Mouse (Mus musculus) heart, embryonic 16.5 days (tissue): ENCODE measurements around the gene Abcb10. TPM values are rescaled to one million over a fixed set of nuclear protein-coding genes. Genes with fewer than 3 reads are reported as not detected.
A peak's percentile ranks its signal among the peaks of the same experiment; 100 is the strongest.

Source experiments
- ATAC-seq: fragments of 200-750 bp; cut with Nextera tagmentation; replicated peaks from 2 replicates; pipeline ENCODE4 v1.8.0; 2017; ENCODE audit warnings: moderate number of reproducible peaks; ENCODE audit not compliant: insufficient read depth, low FRiP score; ENCODE audit errors: extremely low read depth
- H3K27ac ChIP-seq: fragments of 300-500 bp; sonication (generic); 2 replicates; pipeline ENCODE4 v1.5.1; 2014; ENCODE audit warnings: mild to moderate bottlenecking, low read length, control low read depth, moderate library complexity
- H3K27me3 ChIP-seq: fragments of 300-500 bp; sonication (generic); 2 replicates; pipeline ENCODE4 v1.6.1; 2014; ENCODE audit warnings: low read length, mixed read lengths; ENCODE audit not compliant: control insufficient read depth, insufficient read depth
- H3K36me3 ChIP-seq: fragments of 300-500 bp; sonication (generic); 2 replicates; pipeline ENCODE4 v1.6.1; 2014; ENCODE audit not compliant: control insufficient read depth, insufficient read depth
- H3K4me1 ChIP-seq: fragments of 300-500 bp; sonication (generic); 2 replicates; pipeline ENCODE4 v1.6.1; 2014; ENCODE audit warnings: low read length, mixed read lengths; ENCODE audit not compliant: control insufficient read depth, insufficient read depth
- H3K4me2 ChIP-seq: fragments of 300-500 bp; sonication (generic); 2 replicates; pipeline ENCODE4 v1.6.1; 2014; ENCODE audit warnings: low read depth, mild to moderate bottlenecking, control low read depth, low read length
- H3K4me3 ChIP-seq: fragments of 300-500 bp; sonication (generic); 2 replicates; pipeline ENCODE4 v1.5.1; 2014; ENCODE audit warnings: mild to moderate bottlenecking, control low read depth, low read length
- H3K9ac ChIP-seq: fragments of 300-500 bp; sonication (generic); 2 replicates; pipeline ENCODE4 v1.6.1; 2014; ENCODE audit warnings: low read length, control low read depth
- H3K9me3 ChIP-seq: fragments of 300-500 bp; sonication (generic); replicated peaks from 2 replicates; pipeline ENCODE4 v1.6.1; 2016; ENCODE audit warnings: low read length; ENCODE audit not compliant: control insufficient read depth
- WGBS: fragments of 180-500 bp; shearing (Covaris S2); extraction: QIAGEN DNeasy Blood & Tissue Kit; methylation state at CpG from one replicate; pipeline ENCODE4 v1.1.7; 2014; 5-methylcytosine and 5-hydroxymethylcytosine counted together
- polyA plus RNA-seq: library from polyadenylated mRNA; unstranded; fragments of >200 nt; fragmentation: Nextera tagmentation; extraction: Ambion mirVana; gene quantifications from 2 replicates; pipeline ENCODE4 v1.2.1, GENCODE M21; 2015

Gene Abcb10
- polyA plus RNA-seq, 1 experiment from 2014 or later, result 17.1 TPM

DNA sequence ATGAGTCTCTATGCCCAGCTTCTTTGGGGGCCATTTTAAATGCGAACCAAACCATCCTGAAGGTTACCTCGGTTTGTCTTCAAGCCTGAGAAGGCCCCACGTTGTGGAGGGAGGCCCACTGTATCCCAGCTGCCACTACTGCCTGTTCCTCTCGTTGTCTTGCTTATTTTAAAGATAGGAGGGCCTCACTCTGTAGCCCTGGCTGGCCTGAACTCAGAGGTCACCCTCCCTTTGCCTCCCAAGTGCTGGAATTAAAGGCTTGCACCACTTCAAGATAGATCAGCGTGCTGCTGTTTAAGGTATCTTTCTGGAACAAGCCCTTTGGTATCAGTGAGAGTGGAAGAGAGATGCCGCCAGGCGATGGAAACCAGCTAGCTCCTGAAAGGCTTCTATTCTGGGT lies 6.2 kb upstream of the Abcb10 start:
- H3K4me1 ChIP-seq, result peaks cover 13% of the 10 kb centered on the region
- H3K27ac ChIP-seq, result peak overlapping the region; percentile 48; the same call in 1 of the 2 replicates
- H3K4me3 ChIP-seq, result no peak overlapping the region
- H3K27me3 ChIP-seq, result no peaks in the 10 kb centered on the region
- no peak for ATAC-seq
- 25% methylated on average over 7 of the region's 7 CpGs for WGBS
- 0 out of 2 replicates have a peak overlapping the region, but pooled peaks have one; percentile 6 for H3K9ac ChIP-seq
- H3K9me3 ChIP-seq, result no peaks in the 10 kb centered on the region
- peak overlapping the region; percentile 25; the same call in 1 of the 2 replicates for H3K4me2 ChIP-seq
- H3K36me3 ChIP-seq, result no peaks in the 10 kb centered on the region

DNA sequence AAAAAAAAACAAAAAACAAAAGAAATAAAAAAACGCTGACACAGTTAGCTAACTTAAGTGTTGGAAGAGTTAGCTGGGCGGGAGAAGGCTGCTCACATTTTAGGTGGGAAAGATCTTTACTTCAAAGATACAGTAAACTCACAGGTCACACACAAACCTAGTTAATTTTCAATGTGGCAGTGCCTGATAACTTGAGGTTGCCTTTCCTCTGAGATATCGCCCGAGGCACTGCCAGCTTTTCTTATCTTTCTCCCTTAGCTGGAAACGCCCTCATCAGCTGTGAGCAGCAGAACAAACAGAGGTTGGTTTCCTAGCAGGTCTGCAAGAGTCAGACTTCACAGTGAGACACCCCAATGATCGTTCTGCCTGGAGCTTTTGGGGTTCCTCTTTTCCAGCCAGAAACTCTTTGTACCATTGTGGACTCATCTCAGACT lies 5.7 kb upstream of the Abcb10 start:
- ATAC-seq, result no peak
- 21% methylated on average over 6 of the region's 6 CpGs for WGBS

GRCm38 (mm10) chr8:123982291-123982793 lies 580 bp downstream of the Abcb10 start:
- no peaks in the 10 kb centered on the region for H3K9me3 ChIP-seq
- H3K27me3 ChIP-seq, result no peaks in the 10 kb centered on the region
- peak; percentile 21 for ATAC-seq
- peak overlapping the region; percentile 79 for H3K4me2 ChIP-seq
- peaks cover 39% of the 10 kb centered on the region for H3K4me1 ChIP-seq
- no peaks in the 10 kb centered on the region for H3K36me3 ChIP-seq
- peak overlapping the region; percentile 78 for H3K4me3 ChIP-seq
- peak overlapping the region; percentile 96 for H3K27ac ChIP-seq
- WGBS, result under 1% methylated on average over 48 of the region's 48 CpGs
- H3K9ac ChIP-seq, result peak overlapping the region; percentile 88

More for the DNA sequence above, 5.7 kb upstream of the Abcb10 start:
- Histone ChIP-seq H3K27ac (peak overlapping the region; percentile 48; the same call in 1 of the 2 replicates), H3K36me3 (no peaks in the 10 kb centered on the region), H3K9me3 (no peaks in the 10 kb centered on the region), H3K4me1 (peaks cover 15% of the 10 kb centered on the region), H3K4me2 (peak overlapping the region; percentile 25; the same call in 1 of the 2 replicates), H3K4me3 (no peak overlapping the region), H3K27me3 (no peaks in the 10 kb centered on the region), H3K9ac (0 out of 2 replicates have a peak overlapping the region, but pooled peaks have one; percentile 6)

DNA sequence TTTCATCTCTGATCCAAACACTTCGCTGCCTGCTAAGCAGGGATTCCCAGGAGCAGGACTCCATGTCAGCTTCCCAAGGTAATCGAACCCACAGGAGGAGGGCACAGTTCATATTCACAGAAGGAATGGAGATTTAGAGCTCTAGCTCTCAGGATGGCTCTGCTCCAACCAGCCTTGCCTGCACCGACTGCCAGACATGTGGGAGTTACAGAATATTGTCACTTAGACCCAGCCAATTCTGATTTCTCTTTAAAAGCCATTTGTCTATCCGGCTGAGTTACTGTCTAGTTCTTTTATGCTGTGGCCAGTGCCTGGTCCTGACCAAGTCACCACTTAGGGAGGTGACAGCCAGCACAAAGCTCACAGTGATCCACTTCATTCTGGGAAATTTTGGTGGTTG lies 1.2 kb downstream of the Abcb10 start:
- Histone ChIP-seq H3K36me3 (no peaks in the 10 kb centered on the region), H3K4me1 (peaks cover 39% of the 10 kb centered on the region), H3K4me3 (peak overlapping the region; percentile 78), H3K4me2 (peak overlapping the region; percentile 79), H3K9ac (peak overlapping the region; percentile 49; the same call in 1 of the 2 replicates), H3K27ac (no peak overlapping the region), H3K9me3 (no peaks in the 10 kb centered on the region), H3K27me3 (no peaks in the 10 kb centered on the region)
- WGBS, result 37% methylated on average over 4 of the region's 4 CpGs
- ATAC-seq, result no peak

DNA sequence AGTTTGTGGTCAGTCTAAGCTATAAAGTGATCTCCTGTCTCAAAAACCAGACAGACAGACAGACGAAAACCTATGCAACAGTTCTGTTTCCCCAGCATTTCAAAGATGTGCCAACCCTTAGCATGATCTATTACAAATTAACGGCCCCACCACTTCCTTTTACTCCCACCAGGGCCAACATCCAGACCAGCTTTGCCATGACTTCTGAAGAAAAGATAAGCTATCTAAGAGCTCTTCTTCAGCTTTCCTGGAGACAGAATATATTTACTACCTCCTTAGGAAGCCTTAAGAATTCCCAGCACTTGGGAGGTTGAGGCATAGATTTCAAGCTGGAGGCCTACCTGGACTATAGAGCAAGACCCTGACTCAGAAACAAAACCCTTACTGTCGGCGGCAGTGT lies 2.7 kb downstream of the Abcb10 start:
- Histone ChIP-seq H3K27me3 (no peaks in the 10 kb centered on the region), H3K36me3 (no peaks in the 10 kb centered on the region), H3K4me3 (no peak overlapping the region), H3K9ac (no peak overlapping the region), H3K9me3 (no peaks in the 10 kb centered on the region), H3K4me2 (no peak overlapping the region), H3K4me1 (peaks cover 39% of the 10 kb centered on the region), H3K27ac (no peak overlapping the region)
- no peak for ATAC-seq
- 64% methylated on average over 4 of the region's 4 CpGs for WGBS

GRCm38 (mm10) chr8:123978926-123979325 lies 4.0 kb downstream of the Abcb10 start:
- WGBS, result 37% methylated on average over 8 of the region's 8 CpGs
- no peak overlapping the region for H3K4me3 ChIP-seq
- H3K9me3 ChIP-seq, result no peaks in the 10 kb centered on the region
- peaks cover 39% of the 10 kb centered on the region for H3K4me1 ChIP-seq
- no peaks in the 10 kb centered on the region for H3K27me3 ChIP-seq
- 0 out of 2 replicates have a peak, but pooled peaks have one; percentile 2 for ATAC-seq
- H3K27ac ChIP-seq, result peak overlapping the region; percentile 72
- 0 out of 2 replicates have a peak, but pooled peaks cover 2% of the 10 kb centered on the region for H3K36me3 ChIP-seq
- H3K4me2 ChIP-seq, result peak overlapping the region; percentile 53; the same call in 1 of the 2 replicates
- peak overlapping the region; percentile 30 for H3K9ac ChIP-seq

- Histone ChIP-seq H3K4me1 (peaks cover 34% of the 10 kb centered on the region), H3K4me3 (peak overlapping the region; percentile 26; the same call in 1 of the 2 replicates), H3K27me3 (no peaks in the 10 kb centered on the region), H3K36me3 (0 out of 2 replicates have a peak, but pooled peaks cover 2% of the 10 kb centered on the region), H3K9me3 (no peaks in the 10 kb centered on the region), H3K27ac (peak overlapping the region; percentile 72), H3K4me2 (peak overlapping the region; percentile 53), H3K9ac (peak overlapping the region; percentile 30)
- ATAC-seq, result 0 out of 2 replicates have a peak, but pooled peaks have one; percentile 12
- WGBS, result 24% methylated on average over 14 of the region's 14 CpGs
Observed at GRCm38 (mm10) chr8:123978166-123978838, 4.6 kb downstream of the Abcb10 start.

- no peaks in the 10 kb centered on the region for H3K9me3 ChIP-seq
- no peak for ATAC-seq
- peaks cover 33% of the 10 kb centered on the region for H3K4me1 ChIP-seq
- no peak overlapping the region for H3K4me2 ChIP-seq
- 0 out of 2 replicates have a peak, but pooled peaks cover 2% of the 10 kb centered on the region for H3K36me3 ChIP-seq
- H3K27ac ChIP-seq, result peak overlapping the region; percentile 72; the same call in 1 of the 2 replicates
- no peak overlapping the region for H3K4me3 ChIP-seq
- WGBS, result 79% methylated on average over 4 of the region's 4 CpGs
- H3K27me3 ChIP-seq, result no peaks in the 10 kb centered on the region
- no peak overlapping the region; the same call in 1 of the 2 replicates for H3K9ac ChIP-seq
Observed at GRCm38 (mm10) chr8:123977499-123977898, 5.4 kb downstream of the Abcb10 start.

GRCm38 (mm10) chr8:123973495-123973894 lies 9.4 kb downstream of the Abcb10 start:
- Histone ChIP-seq H3K36me3 (0 out of 2 replicates have a peak, but pooled peaks cover 5% of the 10 kb centered on the region), H3K4me1 (peaks cover 10% of the 10 kb centered on the region), H3K9ac (no peak overlapping the region), H3K4me3 (no peak overlapping the region), H3K27ac (no peak overlapping the region), H3K4me2 (no peak overlapping the region), H3K27me3 (no peaks in the 10 kb centered on the region), H3K9me3 (no peaks in the 10 kb centered on the region)
- no peak for ATAC-seq
- 71% methylated on average over 1 of the region's 1 CpGs for WGBS
